Mouse (Mus musculus) cortical plate, adult 2 months (tissue): ENCODE measurements at regions not wholly inside any gene's neighbourhood (a gene's known extent, or its start where the extent isn't known, plus 50 kb on each side); places are given as distances from the start of the nearest gene placed in this dataset.

ENCODE experiments used
- CTCF ChIP-seq: fragments of 200-500 bp; IDR thresholded peaks from 2 replicates; pipeline ENCODE4 v1.5.1; 2011; ENCODE audit warnings: mild to moderate bottlenecking, control low read depth, low read length; ENCODE audit not compliant: insufficient read depth; ENCODE audit errors: extremely low read depth
- POLR2A ChIP-seq: fragments of 200-500 bp; IDR thresholded peaks from 2 replicates; pipeline ENCODE4 v1.6.1; 2011; ENCODE audit warnings: mild to moderate bottlenecking, low read length, control low read depth; ENCODE audit not compliant: insufficient read depth; ENCODE audit errors: extremely low read depth

DNA sequence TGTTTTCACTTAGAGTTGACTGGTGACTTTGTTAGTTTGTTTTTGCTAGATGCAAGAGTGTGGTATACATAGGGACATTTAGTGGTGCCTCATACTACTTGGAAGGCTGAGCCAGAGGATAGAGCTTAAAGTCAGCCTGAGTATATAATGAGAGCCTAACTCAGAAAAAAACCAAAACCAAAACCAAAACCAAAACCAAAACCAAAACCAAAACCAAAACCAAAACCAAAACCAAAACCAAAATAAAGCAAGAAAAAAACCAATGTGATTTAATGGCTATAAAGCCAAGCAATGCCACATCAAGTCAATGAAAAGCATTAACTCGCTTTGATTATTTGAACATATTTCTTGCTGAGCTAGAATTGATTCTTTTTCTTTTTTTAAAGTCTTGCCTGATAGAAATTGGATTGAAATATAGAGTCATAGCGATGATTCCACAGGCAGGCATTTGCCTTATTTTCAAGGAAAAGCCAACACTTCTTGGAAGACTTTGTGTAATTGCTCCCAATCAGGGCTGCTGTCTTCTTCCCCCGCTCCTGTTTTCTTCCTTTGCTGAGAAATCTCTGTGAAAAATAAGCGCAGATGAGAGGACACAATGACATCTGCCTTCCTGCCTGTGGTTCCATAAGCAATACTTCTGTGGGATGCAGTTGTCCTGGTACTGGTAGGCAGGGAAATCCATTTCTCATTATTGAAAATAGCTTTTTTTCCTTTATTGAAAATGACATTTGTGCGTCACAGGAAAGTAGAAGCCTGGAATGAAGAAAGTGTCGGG lies 213.7 kb downstream of the Gpd2 start:
- TF ChIP-seq POLR2A, result no peak
- TF ChIP-seq CTCF, result no peak
